Mouse (Mus musculus) skeletal muscle tissue, adult 2 months (tissue): ENCODE results near the gene 9330182L06Rik.

Source experiments
- DNase-seq: peaks from one replicate; pipeline ENCODE4 v3.0.0-alpha.2; 2012; ENCODE audit warnings: low read depth, low spot score

The 9330182L06Rik gene

GRCm38 (mm10) chr5:9525507-9525906 lies 259.6 kb downstream of the 9330182L06Rik start:
- DNase-seq = no peak
